Mouse (Mus musculus) granulocyte monocyte progenitor cell, adult 5-6 weeks (primary cell): ENCODE measurements around the gene Tkt. TPM values are rescaled to one million over a fixed set of nuclear protein-coding genes. Genes with fewer than 3 reads are reported as not detected.

ENCODE experiments used
- ATAC-seq: replicated peaks from 2 replicates; pipeline ENCODE4 v1.8.0; 2016; ENCODE audit warnings: mild to moderate bottlenecking, moderate TSS enrichment, inconsistent platforms; ENCODE audit not compliant: poor library complexity, severe bottlenecking
- total RNA-seq, 2 experiments: library from RNA; stranded (forward) in 1 of 2; stranded (reverse) in 1 of 2; fragments of 200-712, 200-1000 nt in 1 of 2; fragments of >200 nt in 1 of 2; fragmentation: Nextera tagmentation in 1 of 2; gene quantifications; 2 replicates each; pipeline ENCODE4 v1.2.3; 2014 to 2017

Tkt gene
- total RNA-seq, 2 experiments from 2014 or later = 659 to 843 TPM

- no peak for ATAC-seq
These were observed 33.1 kb downstream of the Tkt start for GRCm38 (mm10) chr14:30581238-30581637.

GRCm38 (mm10) chr14:30584077-30584476, 35.9 kb downstream of the Tkt start:
- no peak for ATAC-seq

GRCm38 (mm10) chr14:30584497-30585251, 36.5 kb downstream of the Tkt start:
- no peak for ATAC-seq

GRCm38 (mm10) chr14:30585323-30585722, 37.2 kb downstream of the Tkt start:
- ATAC-seq = no peak

DNA sequence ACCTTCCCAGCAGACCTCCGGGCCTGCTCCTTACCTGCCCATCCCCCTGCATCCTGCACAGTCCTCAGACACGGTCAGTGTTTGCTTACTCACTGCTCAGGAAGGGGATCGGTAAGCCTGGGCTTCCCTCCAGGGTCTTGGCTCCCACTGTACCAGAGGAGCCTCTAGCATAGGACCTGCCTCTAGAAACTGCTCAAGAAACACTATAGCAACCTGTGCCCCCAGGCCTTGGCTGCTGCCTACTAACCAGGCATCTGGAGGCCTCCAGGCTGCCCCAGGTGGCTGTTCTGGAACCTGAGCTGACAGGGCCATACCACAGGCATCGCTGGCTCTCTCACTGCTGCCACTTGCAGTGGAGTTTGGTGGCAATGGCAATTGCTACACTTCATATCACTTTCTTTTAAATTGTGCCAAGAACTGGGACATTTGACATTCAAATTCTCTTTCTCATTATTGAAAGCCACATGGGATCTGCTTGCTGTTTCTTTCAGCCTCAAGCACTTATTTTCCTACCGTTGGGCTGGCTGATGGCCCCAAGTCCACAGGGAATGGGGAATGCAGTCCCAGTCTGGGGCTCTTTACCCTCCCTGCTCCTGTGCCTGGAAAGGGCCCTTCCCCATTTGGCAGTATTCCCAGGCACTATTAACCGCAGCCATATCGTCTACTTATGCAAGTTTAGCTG, 38.8 kb downstream of the Tkt start:
- no peak for ATAC-seq

DNA sequence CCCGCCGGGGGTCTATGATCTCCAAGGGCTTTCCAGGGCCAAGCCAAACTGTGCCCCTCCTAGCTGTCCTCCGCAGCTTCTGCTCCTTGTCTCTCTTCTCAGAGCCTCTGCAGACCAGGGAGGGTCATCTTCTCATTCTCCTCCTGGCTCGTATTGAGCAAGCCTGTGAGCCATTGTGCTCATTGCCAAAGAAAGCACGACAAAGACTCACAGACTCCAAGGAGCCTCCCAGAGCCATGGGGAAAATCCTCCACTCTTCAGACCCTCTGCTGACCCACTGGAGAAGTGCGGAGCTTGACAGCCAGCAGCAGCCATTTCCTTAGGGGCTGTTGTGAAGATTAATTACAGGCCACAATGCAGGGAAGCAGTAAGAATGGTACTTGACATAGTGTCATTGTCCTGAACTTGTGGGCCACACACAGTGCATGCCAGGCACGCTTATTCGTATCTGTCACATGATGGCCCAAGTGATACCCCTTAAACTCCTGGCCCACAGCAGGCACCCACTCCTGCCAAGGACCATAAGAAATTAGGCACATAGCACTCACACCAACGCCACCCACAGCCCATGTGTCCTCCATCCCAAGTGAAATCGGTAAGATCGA, 42.0 kb downstream of the Tkt start:
- ATAC-seq = 0 out of 2 replicates have a peak, but pooled peaks have one; percentile 0

DNA sequence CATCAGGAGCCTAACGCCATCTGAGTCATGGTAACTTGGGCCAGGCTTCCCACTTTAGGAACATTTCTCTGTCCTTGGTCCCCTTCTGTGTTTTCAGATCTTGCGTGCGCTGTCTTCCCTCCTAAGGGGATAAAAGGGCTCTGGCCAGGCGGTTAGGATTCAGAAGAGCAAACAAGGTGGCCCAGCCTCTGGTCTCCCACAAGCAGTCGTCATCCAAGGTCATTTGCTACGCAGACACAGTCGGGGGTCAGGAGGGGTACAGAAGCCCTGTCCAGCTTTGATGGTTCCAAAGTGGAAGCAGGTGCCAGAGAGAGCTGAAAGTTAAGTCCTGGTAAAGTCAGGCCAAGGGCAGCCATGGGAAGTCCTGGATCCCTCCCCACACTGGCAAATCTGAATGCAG, 42.8 kb downstream of the Tkt start:
- no peak for ATAC-seq

GRCm38 (mm10) chr14:30591417-30591816, 43.3 kb downstream of the Tkt start:
- ATAC-seq = peak; percentile 39

GRCm38 (mm10) chr14:30593279-30594091, 45.3 kb downstream of the Tkt start:
- ATAC-seq = peak; percentile 72

DNA sequence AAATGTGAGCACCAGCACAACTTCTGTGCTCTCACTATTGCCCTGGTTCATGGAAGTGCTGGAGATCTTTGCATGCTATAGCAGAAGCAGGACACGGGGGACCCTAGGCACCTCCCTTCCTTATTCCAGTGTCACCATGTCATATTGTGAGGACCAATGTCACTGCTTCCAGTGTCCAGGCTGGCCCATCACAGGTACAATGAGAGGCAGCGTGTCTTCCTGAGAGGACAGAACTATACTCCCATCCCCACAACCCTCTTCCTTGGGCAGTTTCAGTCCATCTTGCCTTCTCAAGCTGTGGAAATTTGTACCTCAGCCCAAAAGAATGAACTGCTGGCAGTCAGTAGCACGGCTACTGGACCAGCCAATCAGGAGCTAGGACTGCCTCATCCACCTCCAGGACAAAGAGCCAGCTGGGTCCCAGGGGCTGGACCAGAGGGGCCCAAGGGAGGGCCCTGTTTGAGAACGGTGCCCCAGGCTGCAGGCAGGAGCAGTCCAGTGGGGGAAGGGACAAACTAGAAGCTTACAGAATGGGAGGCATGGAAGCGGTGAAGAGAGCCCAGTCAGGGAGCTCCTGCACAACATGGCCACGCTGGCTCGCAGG, 46.0 kb downstream of the Tkt start:
- no peak for ATAC-seq

GRCm38 (mm10) chr14:30595576-30596313, 47.6 kb downstream of the Tkt start:
- ATAC-seq = no peak

GRCm38 (mm10) chr14:30596407-30596806, 48.2 kb downstream of the Tkt start:
- ATAC-seq = no peak

DNA sequence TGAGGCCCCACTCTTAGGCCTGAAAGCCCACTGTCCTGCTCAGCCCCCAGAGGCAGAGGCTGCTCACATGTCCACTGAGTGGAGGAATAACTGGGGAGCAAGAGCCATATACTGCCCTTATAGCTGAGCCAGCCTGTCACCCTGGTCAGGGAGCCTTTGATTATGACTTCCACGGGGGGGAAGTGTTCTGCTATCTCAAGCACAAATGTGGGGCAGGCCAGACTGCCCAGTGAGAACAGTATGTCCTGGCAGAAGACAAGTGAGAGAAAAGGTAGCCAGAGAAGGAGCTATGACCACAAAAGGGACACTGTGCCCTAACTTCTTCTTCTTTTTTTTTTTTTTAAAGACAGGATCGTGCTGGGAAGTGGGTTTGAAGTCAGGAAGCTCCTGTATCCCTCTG, 49.0 kb downstream of the Tkt start:
- no peak for ATAC-seq

DNA sequence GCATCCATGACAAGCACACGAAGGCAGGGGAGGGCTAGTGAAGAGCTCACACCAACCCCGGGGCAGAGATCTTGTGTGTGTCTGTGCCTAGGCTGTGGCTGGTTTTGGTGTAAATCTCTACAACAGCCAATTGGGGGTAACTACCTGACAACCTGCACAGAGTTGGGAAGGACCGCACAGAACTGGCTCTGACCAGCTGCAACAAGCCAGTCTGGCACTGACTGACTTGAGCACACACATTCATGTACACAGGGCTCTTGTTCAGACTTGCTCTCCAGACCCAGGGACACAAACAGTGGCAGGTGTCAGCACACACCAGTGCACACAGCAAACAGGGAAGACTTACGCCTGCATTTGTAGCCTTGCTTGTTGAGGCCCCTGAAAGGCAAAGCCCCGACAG, 58.7 kb downstream of the Tkt start:
- no peak for ATAC-seq

DNA sequence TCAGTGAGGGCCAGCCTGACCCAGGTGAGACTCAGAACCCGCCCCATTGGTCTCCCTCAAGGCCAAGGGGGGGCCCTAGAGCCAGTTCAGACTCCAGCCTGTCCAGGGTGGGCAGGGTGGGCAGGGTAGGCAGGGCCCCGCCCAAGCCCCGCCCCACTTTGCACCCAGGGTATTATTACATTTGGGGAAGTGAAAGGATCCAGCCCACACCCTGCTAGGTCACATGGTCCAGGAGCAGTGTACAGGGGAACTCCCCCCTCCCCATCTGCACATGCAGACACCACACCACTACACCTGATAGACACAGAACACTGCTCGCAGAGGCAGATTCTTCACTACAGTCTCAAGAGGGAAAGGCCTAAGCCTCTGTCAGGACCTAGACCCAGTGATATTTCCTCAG, 59.5 kb downstream of the Tkt start:
- peak; percentile 73 for ATAC-seq

GRCm38 (mm10) chr14:30608176-30608575, 60.0 kb downstream of the Tkt start:
- no peak for ATAC-seq

GRCm38 (mm10) chr14:30609499-30609898, 61.3 kb downstream of the Tkt start:
- no peak for ATAC-seq

GRCm38 (mm10) chr14:30610304-30610703, 62.1 kb downstream of the Tkt start:
- ATAC-seq = no peak

GRCm38 (mm10) chr14:30610940-30611339, 62.8 kb downstream of the Tkt start:
- ATAC-seq = no peak

DNA sequence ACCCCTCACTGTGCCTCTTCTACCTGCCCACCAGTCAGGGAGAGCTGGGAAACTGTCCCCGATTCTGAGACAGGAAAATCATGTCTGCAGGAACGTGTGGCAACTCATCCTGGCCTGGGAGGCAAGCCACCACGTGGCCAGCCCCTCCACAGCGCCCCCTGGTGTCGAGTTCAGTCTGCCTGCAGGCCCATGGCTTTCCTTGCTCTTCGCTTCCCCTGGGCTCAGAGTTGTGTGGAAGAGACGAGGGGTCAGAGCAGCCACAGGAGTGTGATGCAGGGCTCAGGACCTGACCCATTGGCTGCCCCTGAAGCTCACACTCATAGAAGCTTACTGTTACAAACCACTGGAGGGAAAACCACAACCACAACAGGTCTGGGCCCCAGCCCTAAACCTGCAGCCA, 64.4 kb downstream of the Tkt start:
- peak; percentile 63 for ATAC-seq
